Comparison of ENCODE assay signal across 7 mouse cellular contexts in genomic region chr14:20294117-20294892, GRCm38 (mm10). TPM values are rescaled to one million over a fixed set of nuclear protein-coding genes. Genes with fewer than 3 reads are reported as not detected.
DNase-seq lines count a peak whose midpoint lies in the region; ATAC-seq lines count a peak whose summit lies in the region.

Gene Nudt13, plus strand, starts transcription at chr14:20294697.

- peak; percentile 90 for DNase-seq in adrenal gland, adult 8-10 months
- peak; percentile 80 for DNase-seq in embryo, embryonic 9.5 days (ENCODE audit: extremely low spot score)
- DNase-seq in gastrocnemius, postnatal 4 days (ENCODE audit: low spot score in 2 of 2): peak; percentile 41 to 77
- DNase-seq in left cerebral cortex, postnatal 36 days (ENCODE audit: low spot score in 2 of 2): peak; percentile 79 to 85
- DNase-seq in midbrain, embryonic 11.5 days (ENCODE audit: low spot score, missing footprints): peak; percentile 97
- peak; percentile 89 for DNase-seq in skeletal muscle tissue, adult 2 months (ENCODE audit: low read depth, low spot score)

- H3K27me3 ChIP-seq in intestine, embryonic 16.5 days (replicated peaks; ENCODE audit: control insufficient read depth, insufficient read depth, low read length): no peaks in the 10 kb centered on the region
- no peaks in the 10 kb centered on the region for H3K27me3 ChIP-seq in midbrain, embryonic 11.5 days (ENCODE audit: control insufficient read depth, insufficient read depth, low read length)

- H3K4me3 ChIP-seq in intestine, embryonic 16.5 days (ENCODE audit: low read length): peak within 1 kb of the TSS; percentile 58
- H3K4me3 ChIP-seq in midbrain, embryonic 11.5 days (ENCODE audit: low read depth, low read length): peak within 1 kb of the TSS; percentile 51

- no peak within 1 kb of the TSS for H3K27ac ChIP-seq in intestine, embryonic 16.5 days (ENCODE audit: low read length)
- H3K27ac ChIP-seq in midbrain, embryonic 11.5 days (ENCODE audit: low read depth, low read length): no peak within 1 kb of the TSS

- intact Hi-C loops in left cerebral cortex, postnatal 36 days (cut with DNase I): no loop called here

- ATAC-seq in intestine, embryonic 16.5 days: peak; percentile 98
- ATAC-seq in midbrain, embryonic 11.5 days (ENCODE audit: low FRiP score): peak; percentile 97

- peaks cover 4% of the 10 kb centered on the region; the same call in 1 of the 2 replicates for H3K4me1 ChIP-seq in intestine, embryonic 16.5 days (ENCODE audit: control insufficient read depth, insufficient read depth, low read length)
- H3K4me1 ChIP-seq in midbrain, embryonic 11.5 days (ENCODE audit: control insufficient read depth, insufficient read depth, low read length): no peaks in the 10 kb centered on the region

- H3K9me3 ChIP-seq in intestine, embryonic 16.5 days (ENCODE audit: control insufficient read depth, low read length): no peaks in the 10 kb centered on the region
- H3K9me3 ChIP-seq in midbrain, embryonic 11.5 days (ENCODE audit: control insufficient read depth, low read length): no peaks in the 10 kb centered on the region

- 22% methylated on average over 14 of the region's 14 CpGs for WGBS in intestine, embryonic 16.5 days
- 25% methylated on average over 14 of the region's 14 CpGs for whole genome bisulfite sequencing in midbrain, embryonic 11.5 days

- H3K36me3 ChIP-seq in intestine, embryonic 16.5 days (ENCODE audit: control insufficient read depth, insufficient read depth, low read length): no peaks in the 10 kb centered on the region
- no peaks in the 10 kb centered on the region for H3K36me3 ChIP-seq in midbrain, embryonic 11.5 days (ENCODE audit: control insufficient read depth, insufficient read depth, low read length)

- peak within 1 kb of the TSS; percentile 69 for H3K4me2 ChIP-seq in intestine, embryonic 16.5 days (ENCODE audit: low read depth, low read length)
- H3K4me2 ChIP-seq in midbrain, embryonic 11.5 days: peak within 1 kb of the TSS; percentile 55

- peak within 1 kb of the TSS; percentile 65 for H3K9ac ChIP-seq in intestine, embryonic 16.5 days (ENCODE audit: low read depth, low read length)
- H3K9ac ChIP-seq in midbrain, embryonic 11.5 days (ENCODE audit: low read length): peak within 1 kb of the TSS; percentile 54

RNA-seq across cellular contexts. Expression of gene Nudt13, which starts in this region (rescaled TPM):
- total RNA-seq in adrenal gland, adult 8-10 months (2022): 10 to 100 TPM; 39.7 to 68.2 (median 53.7) TPM
- 10 to 100 TPM; 17.1 to 21.1 TPM for total RNA-seq in gastrocnemius, postnatal 4 days (2021)
- polyA plus RNA-seq in intestine, embryonic 16.5 days (2015; fragmentation: Nextera tagmentation; extraction: Ambion mirVana): 15.7 and 16.8 TPM in 2 replicates
- total RNA-seq in left cerebral cortex, postnatal 36 days (2021): 10 to 100 TPM; 17.4 to 19.5 TPM
- 6.6 and 7.1 TPM in 2 replicates for polyA plus RNA-seq in midbrain, embryonic 11.5 days (2014; fragmentation: Nextera tagmentation; extraction: Ambion mirVana)
